Mouse (Mus musculus) kidney, adult 2 months (tissue): Measurements from ENCODE around the gene Glb1l2. TPM values are rescaled to one million over a fixed set of nuclear protein-coding genes. Genes with fewer than 3 reads are reported as not detected.

Experiments used
- DNase-seq: peaks from one replicate; pipeline ENCODE4 v3.0.0; 2021
- H3K27ac ChIP-seq: fragments of 200-500 bp; 2 replicates; pipeline ENCODE4 v1.5.1; 2012; ENCODE audit warnings: low read depth, low read length, control low read depth, inconsistent platforms; ENCODE audit not compliant: insufficient read depth
- H3K27me3 ChIP-seq: fragments of 200-500 bp; replicated peaks from 2 replicates; pipeline ENCODE4 v1.6.1; 2012; ENCODE audit warnings: mild to moderate bottlenecking, moderate library complexity, low read length, inconsistent platforms; ENCODE audit not compliant: control insufficient read depth, insufficient read depth
- H3K36me3 ChIP-seq: fragments of 200-500 bp; 2 replicates; pipeline ENCODE4 v1.6.1; 2012; ENCODE audit warnings: mild to moderate bottlenecking, moderate library complexity, low read length, inconsistent platforms; ENCODE audit not compliant: control insufficient read depth, insufficient read depth
- H3K4me1 ChIP-seq: fragments of 200-500 bp; 2 replicates; pipeline ENCODE4 v1.6.1; 2011; ENCODE audit warnings: low read length; ENCODE audit not compliant: control insufficient read depth, insufficient read depth
- H3K4me3 ChIP-seq: fragments of 200-500 bp; 2 replicates; pipeline ENCODE4 v1.5.1; 2011; ENCODE audit warnings: mild to moderate bottlenecking, low read depth, low read length, control low read depth; ENCODE audit not compliant: insufficient read depth
- CTCF ChIP-seq: fragments of 200-500 bp; conservative IDR thresholded peaks from 2 replicates; pipeline ENCODE4 v1.5.1; 2011; ENCODE audit warnings: low read depth, mild to moderate bottlenecking, control low read depth, low read length, moderate library complexity, mixed read lengths; ENCODE audit not compliant: insufficient read depth, insufficient read length
- POLR2A ChIP-seq: fragments of 200-500 bp; IDR thresholded peaks from one replicate; pipeline ENCODE4 v1.6.1; 2011; ENCODE audit warnings: low read depth, low read length, control low read depth
- WGBS: fragments of 180-500 bp; shearing (Covaris S2); methylation state at CpG from one replicate; pipeline ENCODE4 v1.1.7; 2018; 5-methylcytosine and 5-hydroxymethylcytosine counted together
- polyA plus RNA-seq: library from polyadenylated mRNA; depleted of rRNA; stranded (reverse); fragments of >200 nt; gene quantifications from 2 replicates; pipeline ENCODE4 v1.2.3, GENCODE M21; 2012; rRNA removed

The Glb1l2 gene
- polyA plus RNA-seq = 60.4 and 66.7 TPM in 2 replicates

DNA sequence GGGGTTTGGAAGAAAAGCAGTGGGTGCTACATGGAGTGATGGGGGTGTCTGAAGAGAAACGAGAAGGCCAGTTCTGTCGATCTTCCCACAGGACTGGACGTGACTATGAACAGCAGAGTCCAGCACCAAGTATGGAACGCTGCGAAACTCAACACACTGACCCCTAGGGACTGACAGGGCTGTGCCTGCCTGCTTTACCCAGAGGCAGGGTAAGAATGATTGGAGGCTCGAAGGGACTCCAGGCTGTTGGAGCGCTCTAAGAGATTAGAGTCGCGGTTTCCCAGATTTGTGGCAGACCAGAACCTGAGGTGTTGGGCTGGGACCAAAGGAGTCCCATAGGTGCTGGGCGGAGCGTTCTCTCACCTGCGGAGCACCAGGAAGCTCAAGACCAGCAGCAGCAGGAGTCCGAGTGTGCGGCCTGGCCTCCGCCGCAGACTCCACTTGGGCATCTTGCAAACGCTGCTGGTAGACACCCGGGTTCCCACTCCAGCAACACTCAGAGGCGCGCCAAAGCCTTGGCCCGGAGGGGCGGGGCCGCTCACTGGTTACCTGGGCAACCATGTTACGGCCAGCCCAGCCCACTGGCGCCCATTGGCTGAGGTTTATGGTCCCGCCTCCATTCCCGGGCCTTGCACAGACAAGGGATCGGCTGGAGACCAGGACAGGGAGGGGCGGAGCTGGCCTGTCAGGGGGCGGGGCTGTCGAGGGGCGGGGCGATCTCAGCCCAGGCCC is at the start of gene Glb1l2:
TSS of gene Glb1l2 (minus strand) at position 534 of the 732 bp plus-strand sequence.
- Histone ChIP-seq H3K4me1 (peaks cover 16% of the 10 kb centered on the region), H3K4me3 (peak within 1 kb of the TSS; percentile 61), H3K36me3 (no peaks in the 10 kb centered on the region), H3K27ac (peak within 1 kb of the TSS; percentile 34), H3K27me3 (no peaks in the 10 kb centered on the region)
- TF ChIP-seq CTCF = no peak
- peak; percentile 49 for TF ChIP-seq POLR2A
- 1% methylated on average over 33 of the region's 33 CpGs for WGBS
- DNase-seq = peak; percentile 98

DNA sequence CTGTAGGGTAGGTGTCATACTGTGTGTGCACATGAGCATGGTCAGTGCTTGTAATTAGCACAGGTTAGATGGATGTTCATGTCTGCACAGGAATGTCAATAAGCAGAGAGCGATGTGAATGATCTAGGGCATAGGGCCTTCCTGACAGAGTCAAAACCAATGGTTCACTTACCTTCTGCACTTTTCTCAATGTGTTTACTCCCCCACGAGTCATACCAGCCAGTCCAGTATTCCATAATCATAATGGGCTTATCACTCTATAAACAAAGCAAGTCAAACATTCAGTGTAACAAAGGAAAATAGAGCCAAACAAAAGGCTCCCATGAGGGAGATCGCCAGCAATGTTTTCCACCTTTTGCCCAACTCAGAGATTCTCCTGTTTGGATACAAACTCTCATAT is 24.8 kb upstream of the Glb1l2 start:
- Histone ChIP-seq H3K27ac (no peak overlapping the region), H3K27me3 (no peaks in the 10 kb centered on the region), H3K36me3 (no peaks in the 10 kb centered on the region), H3K4me3 (no peak overlapping the region), H3K4me1 (no peaks in the 10 kb centered on the region)
- 85% methylated on average over 3 of the region's 3 CpGs for WGBS
- TF ChIP-seq CTCF (no peak), POLR2A (no peak)
- no peak for DNase-seq

DNA sequence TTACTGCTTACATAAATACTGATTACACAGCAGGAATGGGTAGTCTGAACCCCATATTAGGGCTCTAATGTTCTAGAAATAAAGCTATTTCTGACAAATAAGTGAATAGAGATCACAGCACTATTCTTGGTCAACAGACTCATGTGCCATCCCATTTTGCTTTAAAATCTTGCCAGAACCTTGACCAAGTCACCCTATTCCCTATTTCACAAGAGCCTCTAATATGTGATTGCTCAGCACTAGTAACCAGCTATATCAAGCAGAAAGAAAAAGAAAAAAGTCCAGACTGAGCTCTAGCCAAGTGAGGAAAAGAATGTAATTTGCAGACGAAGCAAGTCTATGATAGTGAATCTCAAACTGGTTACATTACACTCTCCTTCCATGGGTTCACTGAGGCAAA is 13.7 kb upstream of the Glb1l2 start:
- Histone ChIP-seq H3K4me3 (no peak overlapping the region), H3K36me3 (no peaks in the 10 kb centered on the region), H3K27ac (no peak overlapping the region), H3K27me3 (no peaks in the 10 kb centered on the region), H3K4me1 (no peaks in the 10 kb centered on the region; the same call in 1 of the 2 replicates)
- WGBS = 25% methylated on average over 1 of the region's 1 CpGs
- peak; percentile 39 for DNase-seq
- TF ChIP-seq POLR2A = no peak

DNA sequence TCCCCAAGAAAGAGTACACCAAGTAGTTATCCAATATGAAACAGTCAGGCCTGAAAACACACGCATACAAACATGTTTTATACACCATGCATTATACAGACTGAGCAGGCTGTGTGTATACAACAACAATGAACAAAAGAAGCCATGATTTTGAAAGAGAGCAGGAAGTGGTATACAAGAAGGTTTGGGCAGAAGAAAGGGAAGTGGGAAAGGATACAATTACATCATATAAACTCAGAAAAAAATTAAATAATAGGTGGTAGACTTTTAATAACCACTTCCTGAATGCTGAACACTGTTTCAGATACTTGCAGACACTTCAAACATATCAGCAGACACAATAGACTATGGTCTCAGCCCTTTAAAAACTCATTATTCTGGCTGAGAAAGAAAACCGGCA is 2.5 kb upstream of the Glb1l2 start:
- no peaks in the 10 kb centered on the region for H3K27me3 ChIP-seq
- H3K4me1 ChIP-seq = peaks cover 11% of the 10 kb centered on the region
- no peaks in the 10 kb centered on the region for H3K36me3 ChIP-seq
- H3K4me3 ChIP-seq = no peak overlapping the region
- H3K27ac ChIP-seq = no peak overlapping the region
- TF ChIP-seq CTCF (no peak), POLR2A (no peak)
- 83% methylated on average over 2 of the region's 2 CpGs for WGBS
- no peak for DNase-seq

DNA sequence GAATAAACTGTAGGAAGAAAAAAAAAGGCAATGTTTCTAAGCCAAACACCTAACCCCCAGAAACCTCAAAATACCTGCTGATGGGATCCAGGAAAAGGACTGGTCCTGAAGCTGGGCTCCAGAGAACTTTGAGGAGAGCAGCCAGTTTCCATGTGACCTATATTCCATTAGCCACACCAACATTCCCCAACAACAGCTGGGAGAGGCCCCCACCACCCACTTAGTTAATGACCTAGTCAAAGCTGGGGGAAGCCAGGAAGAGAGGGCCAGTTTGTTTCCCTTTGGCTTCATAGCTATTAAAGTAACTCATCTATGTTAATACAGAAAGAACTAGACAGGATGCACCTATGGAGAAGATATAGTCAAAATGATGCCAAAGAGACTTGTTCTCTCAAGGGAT is 1.9 kb downstream of the Glb1l2 start:
- Histone ChIP-seq H3K4me3 (0 out of 2 replicates have a peak overlapping the region, but pooled peaks have one; percentile 20), H3K4me1 (peaks cover 28% of the 10 kb centered on the region), H3K27me3 (no peaks in the 10 kb centered on the region), H3K27ac (no peak overlapping the region; the same call in 1 of the 2 replicates), H3K36me3 (no peaks in the 10 kb centered on the region)
- DNase-seq = no peak
- TF ChIP-seq CTCF (no peak), POLR2A (no peak)

DNA sequence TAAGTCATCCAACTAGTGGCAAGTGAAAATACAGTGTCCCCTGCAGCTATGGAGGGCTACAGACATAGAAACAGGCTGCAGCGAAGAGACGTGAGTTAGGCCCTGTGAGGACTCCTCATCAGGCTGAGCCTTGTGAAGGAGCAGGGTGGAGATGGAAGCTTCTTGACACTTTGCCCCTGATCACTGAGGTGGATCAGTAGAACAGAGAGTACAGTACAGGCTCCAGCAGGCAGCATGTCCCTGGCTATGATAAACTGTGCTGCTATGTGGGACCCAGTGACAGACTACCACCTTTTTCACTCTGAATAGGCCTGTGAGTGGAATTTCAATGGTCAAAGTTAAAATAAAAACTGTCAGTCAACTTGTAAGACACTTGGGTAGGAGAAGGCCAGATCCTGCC is 5.9 kb downstream of the Glb1l2 start:
- H3K4me1 ChIP-seq = peaks cover 39% of the 10 kb centered on the region
- WGBS = 52% methylated on average over 2 of the region's 2 CpGs
- H3K27me3 ChIP-seq = no peaks in the 10 kb centered on the region
- H3K36me3 ChIP-seq = no peaks in the 10 kb centered on the region
- no peak overlapping the region for H3K4me3 ChIP-seq
- peak overlapping the region; percentile 94 for H3K27ac ChIP-seq
- TF ChIP-seq CTCF (no peak), POLR2A (no peak)
- peak; percentile 91 for DNase-seq

DNA sequence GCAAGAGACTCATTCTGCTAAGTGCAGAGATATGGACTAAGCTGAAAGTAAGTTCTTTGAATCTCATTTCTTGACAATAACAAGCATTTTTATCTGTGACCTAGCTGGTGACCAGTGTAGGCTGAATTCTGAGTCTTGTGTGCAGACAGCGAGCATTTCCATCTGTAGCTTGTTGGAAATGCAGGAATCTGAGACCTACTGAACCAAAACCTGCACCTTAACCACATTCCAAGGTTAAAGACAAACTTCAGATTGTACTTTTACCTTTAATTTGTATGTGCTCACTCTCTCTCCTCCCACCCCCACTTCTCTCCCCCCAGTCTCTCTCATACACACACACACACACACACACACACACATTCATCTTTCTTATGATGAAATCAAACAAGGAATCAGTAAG is 7.5 kb downstream of the Glb1l2 start:
- Histone ChIP-seq H3K4me1 (peaks cover 40% of the 10 kb centered on the region), H3K36me3 (no peaks in the 10 kb centered on the region), H3K27ac (peak overlapping the region; percentile 83), H3K27me3 (no peaks in the 10 kb centered on the region), H3K4me3 (no peak overlapping the region)
- 39% methylated on average over 1 of the region's 1 CpGs for WGBS
- TF ChIP-seq CTCF = no peak
- TF ChIP-seq POLR2A = no peak
- DNase-seq = peak; percentile 84

DNA sequence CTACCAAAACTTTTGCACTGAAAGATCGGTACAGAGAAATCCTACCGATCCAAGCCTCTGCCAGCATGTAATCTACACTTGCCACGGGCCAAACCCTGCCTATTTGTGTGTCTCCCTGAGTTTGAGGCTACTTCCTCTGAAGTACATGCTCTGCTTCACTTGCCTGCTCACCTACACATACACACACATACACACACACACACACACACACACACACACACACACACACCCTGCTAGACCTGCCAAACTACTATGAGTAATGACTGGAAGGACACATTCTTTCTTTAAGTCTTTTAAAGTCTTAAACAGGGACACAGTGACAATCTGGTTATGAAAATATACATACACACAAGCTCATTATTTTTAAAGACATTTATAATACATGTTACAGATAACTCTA is 8.1 kb downstream of the Glb1l2 start:
- H3K4me1 ChIP-seq = peaks cover 37% of the 10 kb centered on the region
- WGBS = 30% methylated on average over 3 of the region's 3 CpGs
- H3K36me3 ChIP-seq = no peaks in the 10 kb centered on the region
- DNase-seq = peak; percentile 40
- no peak for TF ChIP-seq CTCF
- TF ChIP-seq POLR2A = no peak
- H3K27ac ChIP-seq = peak overlapping the region; percentile 100
- H3K27me3 ChIP-seq = no peaks in the 10 kb centered on the region
- no peak overlapping the region for H3K4me3 ChIP-seq
